Mouse (Mus musculus) intestine, embryonic 16.5 days (tissue): Measurements from ENCODE around the gene Plekhj1. TPM values are rescaled to one million over a fixed set of nuclear protein-coding genes. Genes with fewer than 3 reads are reported as not detected.
"Not testable (repeated sequence)": the region's sequence is repeated elsewhere in the genome, so short reads cannot be mapped to it uniquely, and the experiment has no call there.

Experiments used
- ATAC-seq: fragments of 200-750 bp; cut with Nextera tagmentation; 2 replicates; pipeline ENCODE4 v1.8.0; 2017; ENCODE audit warnings: moderate TSS enrichment, moderate library complexity
- H3K27ac ChIP-seq: fragments of 300-500 bp; sonication (generic); 2 replicates; pipeline ENCODE4 v1.5.1; 2014; ENCODE audit warnings: mild to moderate bottlenecking, low read length
- H3K27me3 ChIP-seq: fragments of 300-500 bp; sonication (generic); replicated peaks from 2 replicates; pipeline ENCODE4 v1.6.1; 2014; ENCODE audit warnings: low read length, control low read depth, mixed read lengths; ENCODE audit not compliant: control insufficient read depth, insufficient read depth
- H3K36me3 ChIP-seq: fragments of 300-500 bp; sonication (generic); 2 replicates; pipeline ENCODE4 v1.6.1; 2014; ENCODE audit warnings: low read length, control low read depth; ENCODE audit not compliant: control insufficient read depth, insufficient read depth
- H3K4me1 ChIP-seq: fragments of 300-500 bp; sonication (generic); 2 replicates; pipeline ENCODE4 v1.6.1; 2014; ENCODE audit warnings: low read length, control low read depth, mixed read lengths; ENCODE audit not compliant: control insufficient read depth, insufficient read depth
- H3K4me2 ChIP-seq: fragments of 300-500 bp; sonication (generic); 2 replicates; pipeline ENCODE4 v1.6.1; 2014; ENCODE audit warnings: low read depth, low read length, control low read depth
- H3K4me3 ChIP-seq: fragments of 300-500 bp; sonication (generic); 2 replicates; pipeline ENCODE4 v1.5.1; 2014; ENCODE audit warnings: mild to moderate bottlenecking, low read length
- H3K9ac ChIP-seq: fragments of 300-500 bp; sonication (generic); 2 replicates; pipeline ENCODE4 v1.6.1; 2014; ENCODE audit warnings: low read depth, low read length
- H3K9me3 ChIP-seq: fragments of 300-500 bp; sonication (generic); 2 replicates; pipeline ENCODE4 v1.6.1; 2016; ENCODE audit warnings: low read length, control low read depth; ENCODE audit not compliant: control insufficient read depth
- WGBS: fragments of 180-500 bp; shearing (Covaris S2); extraction: QIAGEN DNeasy Blood & Tissue Kit; methylation state at CpG from one replicate; pipeline ENCODE4 v1.1.7; 2014; 5-methylcytosine and 5-hydroxymethylcytosine counted together
- polyA plus RNA-seq: library from polyadenylated mRNA; unstranded; fragments of >200 nt; fragmentation: Nextera tagmentation; extraction: Ambion mirVana; gene quantifications from 2 replicates; pipeline ENCODE4 v1.2.1, GENCODE M21; 2015

Gene Plekhj1
- polyA plus RNA-seq, 1 experiment from 2014 or later: 135 TPM

GRCm38 (mm10) chr10:80838346-80838912, 40.0 kb upstream of the Plekhj1 start:
- no peak overlapping the region for H3K4me2 ChIP-seq
- H3K4me1 ChIP-seq: no peaks in the 10 kb centered on the region
- H3K27ac ChIP-seq: no peak overlapping the region
- no peak overlapping the region for H3K9ac ChIP-seq
- no peaks in the 10 kb centered on the region for H3K36me3 ChIP-seq
- H3K27me3 ChIP-seq: peaks cover 52% of the 10 kb centered on the region
- H3K4me3 ChIP-seq: no peak overlapping the region
- no peaks in the 10 kb centered on the region for H3K9me3 ChIP-seq
- 59% methylated on average over 2 of the region's 2 CpGs for WGBS
- no peak for ATAC-seq

GRCm38 (mm10) chr10:80837827-80838226, 39.4 kb upstream of the Plekhj1 start:
- no peak overlapping the region for H3K27ac ChIP-seq
- H3K4me3 ChIP-seq: no peak overlapping the region
- H3K4me1 ChIP-seq: no peaks in the 10 kb centered on the region
- H3K9ac ChIP-seq: no peak overlapping the region
- WGBS: 26% methylated on average over 2 of the region's 2 CpGs
- no peak for ATAC-seq
- H3K27me3 ChIP-seq: peaks cover 47% of the 10 kb centered on the region
- H3K36me3 ChIP-seq: no peaks in the 10 kb centered on the region
- no peak overlapping the region for H3K4me2 ChIP-seq
- no peaks in the 10 kb centered on the region for H3K9me3 ChIP-seq

GRCm38 (mm10) chr10:80836949-80837379, 38.5 kb upstream of the Plekhj1 start:
- H3K36me3 ChIP-seq: no peaks in the 10 kb centered on the region
- H3K4me1 ChIP-seq: no peaks in the 10 kb centered on the region
- H3K27ac ChIP-seq: no peak overlapping the region
- WGBS: 46% methylated on average over 7 of the region's 7 CpGs
- H3K4me2 ChIP-seq: no peak overlapping the region
- no peak overlapping the region for H3K4me3 ChIP-seq
- ATAC-seq: no peak
- H3K9me3 ChIP-seq: no peaks in the 10 kb centered on the region
- H3K9ac ChIP-seq: no peak overlapping the region
- peaks cover 39% of the 10 kb centered on the region for H3K27me3 ChIP-seq

- H3K4me1 ChIP-seq: peaks cover 5% of the 10 kb centered on the region
- H3K9me3 ChIP-seq: no peaks in the 10 kb centered on the region
- no peak overlapping the region for H3K4me3 ChIP-seq
- no peaks in the 10 kb centered on the region for H3K36me3 ChIP-seq
- no peak for ATAC-seq
- WGBS: 47% methylated on average over 30 of the region's 30 CpGs
- H3K9ac ChIP-seq: no peak overlapping the region
- peaks cover 35% of the 10 kb centered on the region for H3K27me3 ChIP-seq
- no peak overlapping the region for H3K27ac ChIP-seq
- H3K4me2 ChIP-seq: no peak overlapping the region
Observed at GRCm38 (mm10) chr10:80835617-80836016, 37.2 kb upstream of the Plekhj1 start.

- no peak for ATAC-seq
- Histone ChIP-seq H3K4me3 (no peak overlapping the region), H3K27me3 (peaks cover 35% of the 10 kb centered on the region), H3K9me3 (no peaks in the 10 kb centered on the region), H3K36me3 (peaks cover 4% of the 10 kb centered on the region; the same call in 1 of the 2 replicates), H3K9ac (no peak overlapping the region), H3K4me1 (peaks cover 24% of the 10 kb centered on the region), H3K27ac (no peak overlapping the region), H3K4me2 (no peak overlapping the region)
- WGBS: 77% methylated on average over 7 of the region's 7 CpGs
Observed at GRCm38 (mm10) chr10:80832818-80833217, 34.4 kb upstream of the Plekhj1 start.

GRCm38 (mm10) chr10:80831136-80831535, 32.7 kb upstream of the Plekhj1 start:
- Histone ChIP-seq H3K4me2 (peak overlapping the region; percentile 23; the same call in 1 of the 2 replicates), H3K4me1 (peaks cover 26% of the 10 kb centered on the region), H3K27me3 (peaks cover 28% of the 10 kb centered on the region), H3K27ac (peak overlapping the region; percentile 27), H3K4me3 (no peak overlapping the region), H3K36me3 (peaks cover 4% of the 10 kb centered on the region; the same call in 1 of the 2 replicates), H3K9me3 (no peaks in the 10 kb centered on the region), H3K9ac (no peak overlapping the region)
- peak; percentile 8 for ATAC-seq
- WGBS: 3% methylated on average over 9 of the region's 9 CpGs

- WGBS: 64% methylated on average over 1 of the region's 1 CpGs
- Histone ChIP-seq H3K9me3 (no peaks in the 10 kb centered on the region), H3K36me3 (peaks cover 4% of the 10 kb centered on the region; the same call in 1 of the 2 replicates), H3K4me2 (no peak overlapping the region), H3K27ac (no peak overlapping the region), H3K4me1 (peaks cover 26% of the 10 kb centered on the region), H3K4me3 (no peak overlapping the region), H3K27me3 (peaks cover 13% of the 10 kb centered on the region), H3K9ac (no peak overlapping the region)
- no peak for ATAC-seq
Observed at GRCm38 (mm10) chr10:80829359-80830278, 31.2 kb upstream of the Plekhj1 start.

- not testable (repeated sequence) for H3K9me3 ChIP-seq, ATAC-seq, H3K27me3 ChIP-seq, H3K4me3 ChIP-seq, H3K36me3 ChIP-seq, H3K9ac ChIP-seq, H3K27ac ChIP-seq
- Histone ChIP-seq H3K4me1 (peaks cover 26% of the 10 kb centered on the region), H3K4me2 (peak overlapping the region; percentile 93; the same call in 1 of the 2 replicates)
- WGBS: 83% methylated on average over 9 of the region's 9 CpGs
Observed at GRCm38 (mm10) chr10:80828587-80828986, 30.2 kb upstream of the Plekhj1 start.

- Histone ChIP-seq H3K27me3 (no peaks in the 10 kb centered on the region), H3K9ac (peak overlapping the region; percentile 94)
- 66% methylated on average over 10 of the region's 10 CpGs for WGBS
Observed at GRCm38 (mm10) chr10:80827870-80828420, 29.5 kb upstream of the Plekhj1 start.

More at GRCm38 (mm10) chr10:80827870-80828420, 29.5 kb upstream of the Plekhj1 start:
- peaks cover 26% of the 10 kb centered on the region for H3K4me1 ChIP-seq
- ATAC-seq: no peak
- H3K27ac ChIP-seq: no peak overlapping the region
- H3K36me3 ChIP-seq: peaks cover 4% of the 10 kb centered on the region; the same call in 1 of the 2 replicates
- peak overlapping the region; percentile 73 for H3K4me3 ChIP-seq
- H3K4me2 ChIP-seq: peak overlapping the region; percentile 93
- no peaks in the 10 kb centered on the region for H3K9me3 ChIP-seq
